Mouse (Mus musculus) cortical plate, adult 2 months (tissue): ENCODE measurements around the gene Slc25a22. TPM values are rescaled to one million over a fixed set of nuclear protein-coding genes. Genes with fewer than 3 reads are reported as not detected.

Source experiments
- H3K27ac ChIP-seq: fragments of 200-500 bp; 2 replicates; pipeline ENCODE4 v1.5.1; 2012; ENCODE audit warnings: low read length, control low read depth, inconsistent platforms; ENCODE audit not compliant: insufficient read depth
- H3K4me1 ChIP-seq: fragments of 200-500 bp; 2 replicates; pipeline ENCODE4 v1.6.1; 2011; ENCODE audit warnings: low read length; ENCODE audit not compliant: control insufficient read depth, insufficient read depth
- H3K4me3 ChIP-seq: fragments of 200-500 bp; 2 replicates; pipeline ENCODE4 v1.5.1; 2011; ENCODE audit warnings: mild to moderate bottlenecking, low read length, control low read depth; ENCODE audit not compliant: insufficient read depth
- CTCF ChIP-seq: fragments of 200-500 bp; IDR thresholded peaks from 2 replicates; pipeline ENCODE4 v1.5.1; 2011; ENCODE audit warnings: mild to moderate bottlenecking, control low read depth, low read length; ENCODE audit not compliant: insufficient read depth; ENCODE audit errors: extremely low read depth
- POLR2A ChIP-seq: fragments of 200-500 bp; IDR thresholded peaks from 2 replicates; pipeline ENCODE4 v1.6.1; 2011; ENCODE audit warnings: mild to moderate bottlenecking, low read length, control low read depth; ENCODE audit not compliant: insufficient read depth; ENCODE audit errors: extremely low read depth
- polyA plus RNA-seq: library from polyadenylated mRNA; depleted of rRNA; stranded (reverse); fragments of >200 nt; gene quantifications from 2 replicates; pipeline ENCODE4 v1.2.3, GENCODE M21; 2012

Slc25a22 gene
- polyA plus RNA-seq, 1 experiment = 242 TPM

DNA sequence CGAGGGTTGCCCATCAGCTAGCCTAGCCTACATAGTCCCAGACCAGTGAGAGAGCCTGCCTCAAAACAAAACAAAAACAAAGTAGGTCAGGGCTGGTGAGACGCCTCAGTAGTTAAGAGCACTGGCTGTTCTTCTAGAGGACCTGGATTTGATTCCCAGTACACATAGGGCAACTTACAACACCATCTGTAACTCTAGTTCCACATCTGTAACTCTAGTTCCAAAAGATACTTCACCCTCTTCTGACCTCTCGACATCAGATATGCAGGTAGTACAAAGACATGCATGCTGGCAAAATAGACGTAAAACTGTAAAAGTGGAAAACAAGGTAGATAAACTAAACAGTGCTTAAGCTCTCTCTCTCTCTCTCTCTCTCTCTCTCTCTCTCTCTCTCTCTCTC lies 13.9 kb downstream of the Slc25a22 start:
- TF ChIP-seq CTCF (no peak), POLR2A (no peak)
- no peak overlapping the region for H3K4me3 ChIP-seq

DNA sequence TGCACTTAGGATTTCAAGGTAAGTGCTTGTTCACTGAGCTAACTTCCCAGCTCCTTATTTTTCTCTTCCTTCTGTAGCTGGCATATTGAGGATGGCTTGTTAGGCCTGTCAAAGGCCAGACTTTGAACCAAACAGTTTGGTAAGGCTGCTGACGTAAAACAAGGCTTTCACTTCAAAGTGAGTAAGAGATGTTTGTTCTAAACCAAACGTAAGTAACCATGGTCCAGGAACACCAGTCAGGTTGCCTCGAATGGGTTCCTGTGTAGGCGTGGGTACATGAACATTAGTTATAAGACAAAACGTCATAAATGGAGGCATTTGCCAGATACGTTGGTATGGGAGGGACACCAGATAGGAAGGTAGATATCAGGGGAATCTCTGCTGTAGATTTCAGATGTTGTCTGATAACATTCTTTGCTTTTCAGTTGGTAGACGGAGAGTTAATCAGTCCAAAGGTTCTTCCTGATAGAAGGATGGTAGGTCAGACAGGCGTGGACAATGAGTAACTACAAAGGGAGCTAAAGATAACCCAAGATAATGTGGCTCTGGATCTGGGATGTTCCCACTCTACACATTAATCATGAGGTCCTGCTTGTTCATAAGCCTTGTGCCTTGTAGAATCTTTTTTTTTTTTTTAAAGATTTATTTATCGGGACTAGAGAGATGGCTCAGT lies 17.5 kb downstream of the Slc25a22 start:
- TF ChIP-seq CTCF (no peak), POLR2A (no peak)
- Histone ChIP-seq H3K4me1 (no peaks in the 10 kb centered on the region), H3K27ac (no peak overlapping the region), H3K4me3 (no peak overlapping the region)

More for the DNA sequence above, 13.9 kb downstream of the Slc25a22 start:
- no peaks in the 10 kb centered on the region for H3K4me1 ChIP-seq
- H3K27ac ChIP-seq = no peak overlapping the region

DNA sequence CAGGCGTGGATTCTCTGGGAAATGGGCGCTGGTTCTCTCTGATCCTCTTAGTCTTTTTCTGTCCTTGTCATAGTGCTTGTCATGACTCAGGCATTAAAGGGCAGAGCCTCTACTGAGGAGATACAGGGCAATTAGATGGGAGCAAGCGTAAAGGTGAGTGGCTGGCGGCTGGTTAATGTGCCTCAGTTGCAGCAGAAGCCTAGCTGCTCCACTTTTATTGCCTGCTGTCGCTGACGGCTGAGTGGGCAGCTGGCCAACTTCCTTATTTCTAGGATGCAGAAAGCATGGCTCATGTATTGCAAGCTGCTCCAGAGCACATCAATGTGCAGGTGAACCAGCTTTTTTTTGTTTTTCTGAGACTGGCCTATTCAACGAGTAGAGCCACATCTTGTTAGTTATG lies 18.7 kb downstream of the Slc25a22 start:
- no peaks in the 10 kb centered on the region for H3K4me1 ChIP-seq
- TF ChIP-seq POLR2A (no peak), CTCF (no peak)
- H3K27ac ChIP-seq = no peak overlapping the region

DNA sequence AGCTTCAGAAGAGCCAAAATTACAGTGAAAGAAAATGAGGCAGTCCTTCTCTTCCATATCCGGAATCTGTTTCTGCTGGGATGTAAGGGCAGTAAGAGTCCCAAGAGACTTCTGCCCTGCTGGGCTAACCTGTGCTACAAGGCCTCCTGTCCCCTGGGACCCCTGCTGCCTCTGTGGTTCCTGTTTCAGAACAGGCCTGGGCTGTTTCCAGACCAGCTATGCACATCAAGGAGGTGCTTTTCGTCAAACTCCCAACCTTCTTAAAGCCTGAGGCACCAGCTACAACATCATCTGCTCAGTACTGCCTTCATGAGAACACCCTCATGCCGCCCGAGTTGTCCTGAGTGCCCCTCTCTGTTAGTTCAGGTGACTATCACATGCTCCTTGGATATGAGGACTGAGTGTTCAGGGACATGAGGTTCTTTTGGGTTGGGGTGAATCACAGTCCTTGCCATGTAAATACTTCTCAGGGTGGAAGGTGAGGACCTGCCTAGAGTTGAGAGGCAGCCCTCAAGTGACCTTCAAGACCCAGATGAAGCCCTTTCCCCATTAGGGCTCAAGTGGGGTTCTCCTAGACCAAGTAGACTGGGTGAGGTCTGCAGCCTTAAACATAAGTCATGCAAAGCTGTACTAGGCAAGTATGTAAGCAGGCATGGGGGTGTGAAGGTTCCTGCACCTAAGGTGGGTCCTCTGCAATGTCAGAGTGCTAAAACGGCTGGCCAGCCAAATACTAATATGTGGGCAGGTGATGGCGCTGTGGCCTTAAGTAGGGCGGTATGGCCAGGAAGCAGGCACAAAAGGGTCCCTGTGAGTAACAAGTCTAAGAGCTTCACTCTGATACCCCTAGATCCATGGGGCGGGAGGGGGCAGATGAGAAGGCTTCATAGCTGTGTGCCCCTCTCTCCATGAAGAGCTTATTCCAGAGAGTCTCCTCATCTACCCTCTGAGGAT lies 19.7 kb downstream of the Slc25a22 start:
- Histone ChIP-seq H3K4me1 (no peaks in the 10 kb centered on the region), H3K27ac (no peak overlapping the region), H3K4me3 (no peak overlapping the region)
- no peak for TF ChIP-seq POLR2A
- TF ChIP-seq CTCF = no peak

More for the DNA sequence above, 18.7 kb downstream of the Slc25a22 start:
- H3K4me3 ChIP-seq = no peak overlapping the region

DNA sequence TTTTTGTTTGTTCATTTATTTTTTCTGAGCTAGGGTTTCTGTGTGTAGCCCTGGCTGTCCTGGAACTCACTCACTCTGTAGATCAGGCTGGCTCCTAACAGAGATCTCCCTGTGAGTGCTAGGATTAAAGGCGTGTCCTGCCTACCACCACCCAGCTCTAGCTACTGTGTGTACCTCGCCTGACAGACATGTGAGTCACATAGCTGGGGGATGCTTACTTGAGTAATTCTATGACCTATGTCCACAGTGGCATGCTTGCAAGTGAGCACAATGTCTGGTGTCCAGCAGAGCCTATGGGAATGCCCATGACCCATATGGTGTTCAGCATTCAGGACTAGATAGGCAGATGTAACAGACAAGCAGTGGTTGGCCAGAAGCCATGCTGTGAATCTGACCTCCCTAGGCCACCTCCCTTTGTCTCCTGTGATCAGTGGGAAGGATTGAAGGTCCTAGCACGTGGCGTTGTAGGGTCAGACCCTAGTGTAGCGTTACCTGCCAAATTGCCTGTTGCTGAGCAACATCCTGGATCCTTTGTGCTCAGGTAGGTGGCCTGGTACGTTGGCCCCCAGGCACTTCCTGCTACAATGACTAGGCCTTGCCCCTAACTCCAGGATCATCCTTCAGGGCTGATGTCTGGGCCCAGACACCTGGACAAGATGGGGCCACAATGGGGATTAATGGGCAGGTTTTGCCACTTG lies 21.4 kb downstream of the Slc25a22 start:
- Histone ChIP-seq H3K4me3 (no peak overlapping the region), H3K4me1 (no peaks in the 10 kb centered on the region), H3K27ac (no peak overlapping the region)
- TF ChIP-seq CTCF = no peak
- TF ChIP-seq POLR2A = no peak

DNA sequence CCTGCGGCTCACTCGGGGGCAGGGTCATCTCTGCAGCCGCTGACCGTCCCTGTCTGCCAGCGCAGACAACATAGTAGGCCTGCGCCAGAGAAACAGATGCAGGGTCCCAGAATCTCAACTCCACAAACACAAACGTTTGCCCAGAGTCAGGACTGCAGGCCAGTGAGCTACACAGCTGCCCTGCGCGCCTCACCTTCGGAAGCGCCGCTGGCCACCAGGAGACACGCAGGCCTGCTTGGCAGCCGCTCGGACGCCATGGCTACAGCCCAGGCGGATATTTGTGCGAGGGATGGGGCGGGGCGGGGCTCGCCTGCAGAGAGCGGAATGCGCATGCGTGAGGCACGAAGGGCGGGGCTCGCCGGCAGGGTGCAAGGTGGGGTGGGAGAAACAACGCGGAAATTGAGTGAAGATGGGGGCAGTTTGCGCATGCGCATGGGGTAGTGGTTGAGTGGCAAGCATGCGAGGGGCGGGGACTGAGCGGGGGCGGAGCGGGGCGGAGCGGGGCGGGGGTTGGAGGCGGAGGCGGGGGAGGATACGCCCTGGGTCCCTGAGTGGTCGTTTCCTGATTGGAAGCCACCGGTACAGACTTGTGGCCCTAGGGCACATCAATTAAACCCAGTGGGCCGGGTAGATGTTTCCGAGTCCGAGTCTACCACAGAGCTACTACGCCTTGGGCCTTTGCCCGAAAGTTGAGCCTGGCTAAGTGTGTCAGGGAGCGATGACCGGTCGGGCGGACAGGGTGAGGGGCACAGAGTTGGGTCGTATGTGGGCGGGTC lies 23.7 kb downstream of the Slc25a22 start, which contains the start of gene Gatd1:
Gatd1 (minus strand) TSS at position 328 of the 776 bp plus-strand sequence.
- Histone ChIP-seq H3K27ac (peak within 1 kb of the TSS; percentile 30), H3K4me1 (no peaks in the 10 kb centered on the region; the same call in 1 of the 2 replicates), H3K4me3 (peak within 1 kb of the TSS; percentile 62)
- TF ChIP-seq CTCF (no peak), POLR2A (peak; percentile 86)

DNA sequence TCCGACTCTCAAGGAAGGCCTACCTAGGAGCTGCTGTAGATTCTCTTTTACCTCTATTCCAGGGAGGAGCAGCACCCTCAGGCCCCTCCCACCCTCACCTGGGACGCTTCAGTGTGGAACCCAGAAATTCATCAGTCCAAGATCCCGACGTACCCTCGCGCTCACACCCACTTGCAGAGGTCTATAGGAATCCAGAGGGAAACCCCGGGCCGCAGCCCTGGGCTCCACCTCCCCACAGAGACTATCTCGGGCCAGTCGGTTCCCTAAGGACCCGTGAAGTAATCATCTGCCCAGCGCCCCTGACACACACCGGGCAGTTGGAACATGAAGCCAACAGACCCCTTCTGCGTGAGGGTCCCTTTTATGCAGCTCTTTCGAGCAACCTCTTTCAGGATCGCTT lies 24.4 kb downstream of the Slc25a22 start:
- TF ChIP-seq CTCF = no peak
- TF ChIP-seq POLR2A = no peak
- Histone ChIP-seq H3K27ac (peak overlapping the region; percentile 30), H3K4me1 (no peaks in the 10 kb centered on the region; the same call in 1 of the 2 replicates), H3K4me3 (peak overlapping the region; percentile 62)

DNA sequence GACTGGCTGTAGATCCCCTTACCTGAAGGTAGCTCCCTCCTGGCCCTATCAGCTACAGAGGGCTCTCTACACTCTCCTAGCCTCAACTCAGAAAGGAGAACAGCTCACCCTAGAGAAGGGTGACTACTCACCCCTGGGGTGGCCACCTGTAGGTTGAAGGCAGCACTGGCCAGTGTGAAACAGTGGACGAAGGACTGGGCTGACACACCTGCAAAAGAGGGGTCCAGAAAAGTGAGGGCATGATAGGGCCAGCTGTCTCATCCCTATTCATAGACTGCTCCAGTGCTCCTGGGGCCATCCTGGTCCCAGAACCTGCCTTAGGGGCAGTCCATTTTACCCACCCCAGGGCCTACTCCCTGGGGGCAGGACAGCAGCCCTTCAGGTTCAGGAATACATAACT lies 26.0 kb downstream of the Slc25a22 start:
- H3K4me3 ChIP-seq = no peak overlapping the region
- H3K27ac ChIP-seq = no peak overlapping the region
- no peak for TF ChIP-seq CTCF
- no peak for TF ChIP-seq POLR2A
- H3K4me1 ChIP-seq = no peaks in the 10 kb centered on the region; the same call in 1 of the 2 replicates
